Mouse (Mus musculus) liver, embryonic 13.5 days (tissue): ENCODE measurements around the gene Dynlt1b. TPM values are rescaled to one million over a fixed set of nuclear protein-coding genes. Genes with fewer than 3 reads are reported as not detected.
"Not testable (repeated sequence)": the region's sequence is repeated elsewhere in the genome, so short reads cannot be mapped to it uniquely, and the experiment has no call there.

Source experiments
- ATAC-seq: fragments of 200-750 bp; cut with Nextera tagmentation; 2 replicates; pipeline ENCODE4 v1.8.0; 2017; ENCODE audit warnings: low read depth, mild to moderate bottlenecking, moderate number of reproducible peaks, moderate library complexity
- DNase-seq: peaks from one replicate; pipeline ENCODE4 v3.0.0; 2022
- H3K27ac ChIP-seq: fragments of 300-500 bp; sonication (generic); 2 replicates; pipeline ENCODE4 v1.5.1; 2015; ENCODE audit warnings: moderate library complexity, mild to moderate bottlenecking, inconsistent platforms
- H3K27me3 ChIP-seq: fragments of 300-500 bp; sonication (generic); 2 replicates; pipeline ENCODE4 v1.6.1; 2015; ENCODE audit warnings: mild to moderate bottlenecking, inconsistent platforms
- H3K36me3 ChIP-seq: fragments of 300-500 bp; sonication (generic); 2 replicates; pipeline ENCODE4 v1.6.1; 2015; ENCODE audit warnings: mild to moderate bottlenecking, inconsistent platforms
- H3K4me1 ChIP-seq: fragments of 300-500 bp; sonication (generic); replicated peaks from 2 replicates; pipeline ENCODE4 v1.6.1; 2015; ENCODE audit warnings: inconsistent platforms
- H3K4me2 ChIP-seq: fragments of 300-500 bp; sonication (generic); 2 replicates; pipeline ENCODE4 v1.6.1; 2015; ENCODE audit warnings: inconsistent platforms, mild to moderate bottlenecking, moderate library complexity
- H3K4me3 ChIP-seq: fragments of 300-500 bp; sonication (generic); replicated peaks from 2 replicates; pipeline ENCODE4 v1.5.1; 2015; ENCODE audit warnings: mild to moderate bottlenecking, inconsistent platforms
- H3K9ac ChIP-seq: fragments of 300-500 bp; sonication (generic); 2 replicates; pipeline ENCODE4 v1.6.1; 2015; ENCODE audit warnings: mild to moderate bottlenecking, inconsistent platforms
- H3K9me3 ChIP-seq: fragments of 300-500 bp; sonication (generic); replicated peaks from 2 replicates; pipeline ENCODE4 v1.6.1; 2016; ENCODE audit warnings: inconsistent platforms
- WGBS: fragments of 180-500 bp; shearing (Covaris S2); methylation state at CpG from one replicate; pipeline ENCODE4 v1.1.7; 2015; ENCODE audit not compliant: insufficient replicate concordance; 5-methylcytosine and 5-hydroxymethylcytosine counted together
- polyA plus RNA-seq: library from polyadenylated mRNA; unstranded; fragments of >200 nt; fragmentation: Nextera tagmentation; extraction: Ambion mirVana; gene quantifications from 2 replicates; pipeline ENCODE4 v1.2.1, GENCODE M21; 2015

Dynlt1b gene
- polyA plus RNA-seq, 1 experiment from 2014 or later: 224 TPM

DNA sequence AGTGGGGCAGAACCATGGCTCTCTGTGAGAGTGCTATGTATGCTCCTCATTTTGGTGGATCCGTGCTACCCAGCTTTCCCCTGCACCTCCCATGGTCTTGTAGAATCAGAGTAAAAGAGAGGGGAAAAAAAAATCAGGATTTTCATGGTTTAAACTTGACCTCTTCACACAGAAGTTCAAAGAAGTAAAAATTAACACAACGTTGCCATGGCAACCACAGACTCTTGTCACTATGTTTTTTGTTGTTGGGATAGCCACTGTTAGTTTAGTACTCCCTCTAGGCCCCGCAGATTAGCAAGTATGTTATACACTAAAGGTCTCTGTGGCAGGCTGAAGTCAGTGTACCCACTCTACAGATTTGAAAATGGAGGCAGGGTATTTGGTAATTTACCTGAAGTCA is 4.6 kb upstream of the Dynlt1b start:
- H3K9ac ChIP-seq, H3K4me2 ChIP-seq, H3K27me3 ChIP-seq, DNase-seq, H3K4me1 ChIP-seq, ATAC-seq, H3K36me3 ChIP-seq, H3K4me3 ChIP-seq, H3K27ac ChIP-seq, H3K9me3 ChIP-seq: not testable (repeated sequence)
- WGBS: 67% methylated on average over 3 of the region's 3 CpGs

DNA sequence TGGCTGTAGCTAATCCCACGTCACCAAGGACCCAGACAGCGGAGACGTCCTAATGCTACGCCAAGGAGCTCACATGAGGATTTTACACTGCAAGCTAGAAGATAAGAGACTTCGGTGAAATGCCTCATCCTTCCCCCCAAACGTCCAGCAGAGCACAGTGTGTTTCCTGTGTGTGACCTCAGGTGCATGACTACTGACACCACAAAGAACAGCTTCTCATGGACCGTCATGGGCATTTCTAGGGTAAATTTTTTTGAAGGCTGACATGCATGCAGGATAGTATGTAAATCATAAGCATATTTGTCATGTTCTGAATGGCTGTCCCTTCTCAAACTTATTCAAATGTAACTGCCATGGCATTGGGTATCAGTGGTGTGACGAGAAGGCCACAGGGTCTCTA is 3.0 kb upstream of the Dynlt1b start:
- DNase-seq, ATAC-seq: not testable (repeated sequence)
- 26% methylated on average over 6 of the region's 8 CpGs for WGBS

DNA sequence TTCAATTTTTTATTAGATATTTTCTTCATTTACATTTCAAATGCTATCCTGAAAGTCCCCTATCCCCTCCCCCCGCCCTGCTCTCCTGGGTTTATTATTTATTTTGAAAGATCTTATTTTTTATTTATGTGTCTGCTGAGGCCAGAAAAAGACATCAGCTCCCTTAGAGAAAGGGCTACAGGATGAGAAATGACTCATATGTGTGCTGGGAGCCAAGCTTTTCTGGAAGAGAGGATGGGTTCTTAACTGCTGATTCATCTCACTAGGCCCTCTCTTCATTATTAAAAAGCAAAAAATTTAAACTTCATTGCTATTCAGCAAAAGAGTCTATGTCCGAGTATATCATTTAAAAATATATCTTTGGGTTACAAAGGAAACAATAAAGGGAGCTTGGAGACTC is 986 bp upstream of the Dynlt1b start:
- not testable (repeated sequence) for H3K4me1 ChIP-seq, H3K27me3 ChIP-seq, H3K9ac ChIP-seq, H3K36me3 ChIP-seq, DNase-seq, H3K9me3 ChIP-seq, H3K4me2 ChIP-seq, H3K27ac ChIP-seq, ATAC-seq, H3K4me3 ChIP-seq
- 77% methylated on average over 2 of the region's 2 CpGs for WGBS

More for the DNA sequence above, 3.0 kb upstream of the Dynlt1b start:
- H3K9me3 ChIP-seq, H3K9ac ChIP-seq, H3K27ac ChIP-seq, H3K27me3 ChIP-seq, H3K4me1 ChIP-seq, H3K4me3 ChIP-seq, H3K4me2 ChIP-seq, H3K36me3 ChIP-seq: not testable (repeated sequence)

DNA sequence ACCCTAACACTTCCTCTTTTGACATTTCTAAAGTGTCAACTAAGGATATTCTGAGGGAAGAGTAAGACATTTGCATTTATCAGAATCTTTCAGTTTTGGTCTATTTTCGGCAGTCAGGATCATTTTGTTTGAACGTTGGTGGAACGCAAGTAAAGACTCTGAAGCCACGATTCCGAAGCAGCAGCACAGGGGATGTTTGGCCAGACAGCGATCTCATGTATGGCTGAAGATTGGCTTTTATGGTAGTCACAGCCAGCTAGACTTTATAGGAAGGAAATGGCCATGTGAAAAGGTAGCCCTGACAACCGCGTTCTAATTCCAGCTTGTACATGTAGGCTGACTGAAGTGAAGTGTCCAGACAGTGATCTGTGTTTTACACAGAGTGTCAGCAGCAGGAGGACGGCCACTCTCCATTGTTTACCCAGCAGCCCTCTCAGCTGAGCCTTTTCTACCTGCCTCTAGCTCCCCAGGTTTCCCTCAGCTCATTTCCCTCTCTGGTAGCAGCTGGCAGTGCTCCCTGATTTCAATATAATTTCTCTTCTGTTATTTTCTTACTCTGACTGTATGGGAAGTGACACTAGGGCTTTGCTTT is 594 bp downstream of the Dynlt1b start:
- Histone ChIP-seq H3K4me3 (peak overlapping the region; percentile 52), H3K27ac (0 out of 2 replicates have a peak overlapping the region, but pooled peaks have one; percentile 15), H3K9ac (peak overlapping the region; percentile 68), H3K4me2 (peak overlapping the region; percentile 58)
- H3K36me3 ChIP-seq, H3K9me3 ChIP-seq, H3K4me1 ChIP-seq, H3K27me3 ChIP-seq: not testable (repeated sequence)
- ATAC-seq (peak; percentile 42), DNase-seq (peak; percentile 44)
- WGBS: 2% methylated on average over 9 of the region's 9 CpGs

DNA sequence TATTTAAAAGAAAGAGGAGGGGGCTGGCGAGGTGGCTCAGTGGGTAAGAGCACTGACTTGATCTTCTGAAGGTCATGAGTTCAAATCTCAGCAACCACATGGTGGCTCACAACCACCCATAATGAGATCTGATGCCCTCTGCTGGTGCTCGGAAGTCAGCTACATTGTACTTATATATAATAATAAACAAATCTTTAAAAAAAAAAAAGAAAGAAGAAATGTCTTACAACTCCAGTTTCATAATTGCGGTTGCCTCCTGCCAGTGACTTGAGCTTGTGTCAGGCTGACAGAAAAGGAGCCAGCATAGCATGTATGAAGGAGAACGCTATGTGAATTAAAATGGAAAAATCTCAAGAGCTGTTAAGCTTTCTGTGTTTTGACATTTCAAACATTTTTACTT is 2.5 kb downstream of the Dynlt1b start:
- 84% methylated on average over 3 of the region's 4 CpGs for WGBS
- H3K9ac ChIP-seq, H3K4me2 ChIP-seq, H3K9me3 ChIP-seq, DNase-seq, H3K4me3 ChIP-seq, H3K27me3 ChIP-seq, ATAC-seq, H3K4me1 ChIP-seq, H3K27ac ChIP-seq: not testable (repeated sequence)
- peaks cover 14% of the 10 kb centered on the region for H3K36me3 ChIP-seq

DNA sequence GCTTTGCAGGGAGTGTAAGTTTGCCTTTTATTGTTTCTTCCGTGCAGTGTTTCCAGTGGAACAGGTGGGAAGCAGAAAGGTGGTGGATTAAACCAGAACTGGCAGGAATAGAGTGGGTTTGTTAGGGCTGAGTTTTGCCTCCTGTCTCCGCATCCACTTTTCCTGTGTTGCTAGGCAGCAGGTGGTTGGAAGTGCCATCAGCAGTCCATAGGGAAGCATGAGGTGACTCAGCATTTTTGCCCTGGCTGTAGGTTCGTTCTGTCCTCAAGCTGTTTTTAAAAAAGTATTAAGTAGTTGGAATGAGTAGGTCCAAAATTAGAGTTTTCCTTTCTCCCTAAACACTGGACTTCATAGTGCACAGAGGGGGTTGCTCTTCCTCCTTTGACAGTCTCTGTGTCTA is 3.8 kb downstream of the Dynlt1b start:
- DNase-seq, H3K4me3 ChIP-seq, H3K4me1 ChIP-seq, H3K9me3 ChIP-seq, H3K9ac ChIP-seq, H3K4me2 ChIP-seq, H3K27ac ChIP-seq, ATAC-seq, H3K27me3 ChIP-seq: not testable (repeated sequence)
- WGBS: 75% methylated on average over 3 of the region's 3 CpGs
- peaks cover 19% of the 10 kb centered on the region for H3K36me3 ChIP-seq

DNA sequence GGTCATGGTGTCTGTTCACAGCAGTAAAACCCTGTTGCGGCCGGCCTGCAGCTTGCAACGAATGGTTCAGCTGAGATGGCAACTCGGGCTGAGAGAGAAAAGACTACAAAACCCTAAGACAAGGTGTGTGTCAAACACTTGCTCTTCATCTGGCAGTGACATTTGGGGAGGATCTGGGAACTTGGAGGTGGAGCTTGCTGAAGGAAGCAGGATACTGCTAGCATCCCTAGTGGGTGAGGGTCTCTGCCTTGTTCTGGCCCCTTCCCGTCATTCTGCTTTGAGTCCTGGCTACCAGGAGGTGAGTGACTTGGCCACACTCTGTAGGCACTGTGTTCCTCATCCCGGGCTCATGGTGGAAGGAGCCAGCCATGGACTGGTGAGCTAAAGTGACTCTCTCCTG is 8.2 kb downstream of the Dynlt1b start:
- peaks cover 22% of the 10 kb centered on the region for H3K36me3 ChIP-seq
- H3K4me1 ChIP-seq, H3K27me3 ChIP-seq, H3K9me3 ChIP-seq, H3K27ac ChIP-seq, DNase-seq, H3K4me2 ChIP-seq, H3K9ac ChIP-seq, H3K4me3 ChIP-seq, ATAC-seq: not testable (repeated sequence)
- 68% methylated on average over 6 of the region's 6 CpGs for WGBS

DNA sequence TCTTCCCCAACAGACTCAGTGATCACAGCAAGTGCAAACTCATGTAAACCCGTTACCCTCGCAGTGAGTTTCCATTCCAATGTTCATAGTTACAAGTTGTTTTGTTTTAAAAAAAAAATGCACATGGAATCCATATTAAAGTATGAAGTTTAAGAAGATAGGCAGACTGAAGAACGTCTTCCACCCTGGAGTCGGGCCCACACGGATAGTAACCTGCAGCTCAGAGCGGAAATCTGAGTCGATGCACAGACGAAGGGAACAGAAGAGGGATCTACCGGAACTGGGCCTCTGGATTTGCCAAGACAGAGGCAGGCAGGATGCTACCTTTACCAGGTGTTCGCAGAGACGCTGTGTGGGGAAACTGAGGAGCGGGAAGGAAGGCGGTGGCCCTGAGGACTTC is 10.0 kb downstream of the Dynlt1b start:
- 81% methylated on average over 10 of the region's 13 CpGs for WGBS
- not testable (repeated sequence) for H3K27ac ChIP-seq, H3K9ac ChIP-seq, H3K4me3 ChIP-seq, H3K27me3 ChIP-seq, ATAC-seq, H3K4me1 ChIP-seq, H3K4me2 ChIP-seq, H3K9me3 ChIP-seq, DNase-seq
- H3K36me3 ChIP-seq: peaks cover 16% of the 10 kb centered on the region

DNA sequence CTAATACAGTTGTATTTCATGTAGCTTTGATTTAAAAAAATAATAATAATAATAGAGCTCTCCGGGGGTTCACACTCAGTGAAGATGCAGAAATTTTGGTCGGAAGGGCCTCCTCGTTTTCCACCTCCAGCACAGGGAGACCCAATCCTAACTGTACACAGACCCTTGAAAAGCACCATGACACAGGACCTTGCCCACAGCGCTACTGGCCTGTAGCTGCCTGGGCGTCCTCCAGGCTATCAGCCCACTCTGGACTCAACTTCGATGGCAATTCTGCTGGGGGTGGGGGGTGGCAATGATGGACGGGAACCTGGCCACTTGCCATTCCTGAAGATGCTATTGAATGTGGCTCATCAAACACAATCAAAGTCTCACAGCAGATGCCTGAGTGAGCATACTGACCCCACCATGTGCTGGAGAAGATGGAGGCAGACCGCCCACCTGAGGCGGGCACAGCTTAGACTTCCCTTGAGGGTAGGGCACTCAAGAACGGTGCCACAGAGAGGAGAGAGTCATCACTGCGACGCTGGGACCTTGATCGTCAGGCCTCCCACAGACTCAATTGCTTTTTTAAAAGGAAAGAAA is 10.7 kb downstream of the Dynlt1b start:
- not testable (repeated sequence) for ATAC-seq, H3K4me2 ChIP-seq, H3K4me1 ChIP-seq, H3K9me3 ChIP-seq, H3K27ac ChIP-seq, H3K27me3 ChIP-seq, H3K4me3 ChIP-seq, H3K9ac ChIP-seq, DNase-seq
- WGBS: 83% methylated on average over 13 of the region's 13 CpGs
- peaks cover 16% of the 10 kb centered on the region for H3K36me3 ChIP-seq

DNA sequence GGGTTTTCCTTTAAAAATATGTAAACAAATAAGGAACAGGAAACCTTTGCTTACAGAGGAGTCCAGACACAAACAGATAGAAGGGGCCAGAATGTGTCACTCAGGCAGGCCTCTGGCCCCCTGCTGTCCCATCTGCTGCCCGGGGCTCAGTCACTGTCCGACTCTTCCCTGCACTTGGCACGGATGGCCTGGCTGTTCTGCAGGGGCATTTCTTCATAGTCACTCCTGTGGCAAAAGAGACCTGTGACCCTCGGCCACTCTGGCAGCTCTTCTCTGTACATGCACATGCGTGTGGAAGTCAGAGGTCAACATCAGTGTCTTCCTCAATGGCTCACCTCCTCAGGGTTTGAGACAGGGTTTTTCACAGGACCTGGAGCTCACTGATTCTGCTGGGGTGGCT is 11.3 kb downstream of the Dynlt1b start:
- WGBS: 74% methylated on average over 5 of the region's 5 CpGs
- not testable (repeated sequence) for DNase-seq, H3K27me3 ChIP-seq, H3K4me2 ChIP-seq, ATAC-seq, H3K4me3 ChIP-seq, H3K9me3 ChIP-seq, H3K27ac ChIP-seq, H3K9ac ChIP-seq, H3K4me1 ChIP-seq
- H3K36me3 ChIP-seq: peaks cover 16% of the 10 kb centered on the region

DNA sequence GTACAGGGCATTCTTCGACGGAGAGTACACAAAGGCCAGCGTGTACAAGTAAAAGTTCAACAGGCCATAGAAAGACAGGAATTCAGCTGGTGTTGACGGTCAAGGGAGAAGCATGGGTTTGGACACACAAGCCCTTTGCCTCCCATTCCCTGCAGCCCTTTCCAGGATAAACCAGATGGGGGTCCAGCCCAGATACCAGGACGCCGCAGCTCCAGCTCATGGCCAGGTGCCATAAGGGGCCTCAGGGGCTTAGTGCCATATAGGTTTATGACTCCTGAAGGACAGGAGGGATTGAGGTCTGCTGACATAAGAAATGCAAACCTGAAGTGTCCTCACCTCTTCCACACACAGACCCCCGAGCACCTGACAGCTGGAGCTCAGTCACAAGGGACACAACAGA is 12.6 kb downstream of the Dynlt1b start:
- not testable (repeated sequence) for H3K4me3 ChIP-seq, H3K4me1 ChIP-seq, H3K27ac ChIP-seq, ATAC-seq, H3K9me3 ChIP-seq, H3K27me3 ChIP-seq, H3K4me2 ChIP-seq, H3K9ac ChIP-seq, DNase-seq
- 88% methylated on average over 6 of the region's 7 CpGs for WGBS
- H3K36me3 ChIP-seq: peaks cover 11% of the 10 kb centered on the region
